Mouse (Mus musculus): ENCODE measurements around the gene Dgcr6. TPM values are rescaled to one million over a fixed set of nuclear protein-coding genes. Genes with fewer than 3 reads are reported as not detected.

Dgcr6 gene
- polyA plus RNA-seq, 1 experiment from 2014 or later, result 157 TPM

DNA sequence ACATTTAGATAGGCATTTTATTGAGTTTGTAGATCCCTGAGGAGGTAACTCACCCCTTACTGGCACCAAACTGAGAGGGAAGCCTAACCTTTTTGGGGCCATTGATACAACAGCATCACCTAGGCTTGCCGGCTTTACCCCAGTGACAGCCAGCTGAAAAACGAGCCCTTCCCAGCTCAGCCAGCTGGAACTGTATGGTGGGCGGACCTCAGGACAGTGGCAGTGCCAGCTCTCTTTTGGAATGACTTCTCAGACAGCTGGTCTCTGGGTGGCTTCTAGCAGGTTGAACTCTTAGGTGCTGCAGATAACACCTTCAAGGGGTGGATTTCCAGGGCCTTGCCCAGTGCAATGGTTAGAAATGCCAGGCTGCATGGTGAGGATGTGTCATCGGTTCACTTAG, 18.4 kb upstream of the Dgcr6 start:
- Histone ChIP-seq H3K4me2 (ENCODE audit: low read length) (no peak overlapping the region), H3K27me3 (ENCODE audit: control insufficient read depth, insufficient read depth, low read depth, low read length) (no peaks in the 10 kb centered on the region), H3K27ac (ENCODE audit: low read length) (no peak overlapping the region), H3K36me3 (ENCODE audit: control insufficient read depth, insufficient read depth, low read length) (no peaks in the 10 kb centered on the region), H3K4me3 (ENCODE audit: low read depth, low read length) (no peak overlapping the region), H3K4me1 (ENCODE audit: control insufficient read depth, insufficient read depth, low read length) (no peaks in the 10 kb centered on the region), H3K9ac (ENCODE audit: low read depth, low read length) (no peak overlapping the region), H3K9me3 (replicated peaks; ENCODE audit: control insufficient read depth, low read length, poor library complexity, severe bottlenecking) (no peaks in the 10 kb centered on the region)
- 77% methylated on average over 4 of the region's 4 CpGs for WGBS
- ATAC-seq, result no peak

DNA sequence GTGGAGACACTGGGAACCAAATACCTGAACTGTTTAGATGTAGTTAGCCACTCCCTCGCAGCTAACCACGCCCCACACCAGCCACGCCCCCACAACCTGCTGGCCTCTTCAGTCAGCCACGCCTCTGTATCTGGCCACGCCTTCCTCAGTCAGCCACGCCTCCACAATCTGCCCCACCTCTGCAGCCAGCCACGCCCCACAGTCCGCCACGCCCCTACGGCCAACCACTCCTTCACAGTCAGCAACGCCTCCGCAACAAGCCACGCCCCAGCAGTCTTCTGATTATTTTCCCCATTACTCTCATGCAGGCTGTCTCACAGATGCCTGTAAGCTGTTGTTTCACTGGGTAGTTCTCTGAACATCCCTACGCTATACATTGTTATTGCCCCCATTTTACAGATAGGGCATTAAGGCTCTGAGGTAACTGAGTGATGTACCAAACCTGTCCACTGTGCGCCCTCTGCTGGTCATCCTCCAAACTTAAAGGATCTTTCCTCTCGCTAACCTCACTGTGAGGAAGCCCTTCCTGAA, 16.2 kb upstream of the Dgcr6 start:
- no peak for ATAC-seq
- Histone ChIP-seq H3K27me3 (ENCODE audit: control insufficient read depth, insufficient read depth, low read depth, low read length) (no peaks in the 10 kb centered on the region), H3K4me1 (ENCODE audit: control insufficient read depth, insufficient read depth, low read length) (no peaks in the 10 kb centered on the region), H3K4me2 (ENCODE audit: low read length) (no peak overlapping the region), H3K36me3 (ENCODE audit: control insufficient read depth, insufficient read depth, low read length) (no peaks in the 10 kb centered on the region), H3K9ac (ENCODE audit: low read depth, low read length) (no peak overlapping the region), H3K4me3 (ENCODE audit: low read depth, low read length) (no peak overlapping the region), H3K9me3 (replicated peaks; ENCODE audit: control insufficient read depth, low read length, poor library complexity, severe bottlenecking) (no peaks in the 10 kb centered on the region), H3K27ac (ENCODE audit: low read length) (no peak overlapping the region)
- WGBS, result 15% methylated on average over 16 of the region's 16 CpGs

DNA sequence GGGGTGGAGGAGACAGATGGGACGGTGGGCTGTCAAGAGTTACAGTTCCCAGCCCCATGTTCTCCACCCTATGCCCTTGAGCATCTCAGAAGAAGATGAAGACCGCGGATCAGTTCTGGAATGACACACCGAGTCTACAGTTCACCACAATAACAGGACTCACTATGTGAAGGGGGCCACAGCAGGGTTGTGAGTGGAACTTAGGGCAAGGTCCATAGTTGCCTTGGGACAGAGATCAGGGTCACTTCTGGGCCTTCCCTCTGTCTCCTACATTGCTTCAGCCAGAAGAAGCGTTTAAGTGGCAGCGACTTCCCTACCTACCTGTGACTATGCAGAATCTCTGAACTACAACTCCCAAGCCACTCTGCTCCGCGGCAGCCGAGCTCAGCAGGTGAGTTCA, 15.6 kb upstream of the Dgcr6 start:
- Histone ChIP-seq H3K4me2 (ENCODE audit: low read length) (no peak overlapping the region), H3K4me1 (ENCODE audit: control insufficient read depth, insufficient read depth, low read length) (no peaks in the 10 kb centered on the region), H3K4me3 (ENCODE audit: low read depth, low read length) (no peak overlapping the region), H3K36me3 (ENCODE audit: control insufficient read depth, insufficient read depth, low read length) (no peaks in the 10 kb centered on the region), H3K9ac (ENCODE audit: low read depth, low read length) (no peak overlapping the region), H3K9me3 (replicated peaks; ENCODE audit: control insufficient read depth, low read length, poor library complexity, severe bottlenecking) (no peaks in the 10 kb centered on the region), H3K27ac (ENCODE audit: low read length) (no peak overlapping the region), H3K27me3 (ENCODE audit: control insufficient read depth, insufficient read depth, low read depth, low read length) (no peaks in the 10 kb centered on the region)
- WGBS, result 61% methylated on average over 9 of the region's 9 CpGs
- no peak for ATAC-seq

DNA sequence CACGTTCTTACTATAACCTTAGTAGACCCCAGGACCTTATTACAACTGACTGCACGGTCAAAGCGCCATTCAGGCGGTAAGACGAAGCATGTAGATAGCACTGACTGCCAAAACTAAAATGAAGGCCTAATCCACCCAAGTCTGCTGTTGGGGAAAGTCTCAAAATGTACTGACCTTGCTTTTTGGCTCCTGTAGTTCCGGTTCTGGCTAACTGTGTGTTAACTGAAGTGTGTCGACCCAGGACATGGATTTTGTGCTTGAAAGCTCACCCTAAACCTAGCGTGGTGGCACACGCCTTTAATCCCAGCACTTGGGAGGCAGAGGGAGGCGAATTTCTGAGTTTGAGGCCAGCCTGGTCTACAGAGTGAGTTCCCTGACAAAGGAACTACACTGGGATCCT, 7.7 kb upstream of the Dgcr6 start:
- Histone ChIP-seq H3K27me3 (ENCODE audit: control insufficient read depth, insufficient read depth, low read depth, low read length) (no peaks in the 10 kb centered on the region), H3K9me3 (replicated peaks; ENCODE audit: control insufficient read depth, low read length, poor library complexity, severe bottlenecking) (no peaks in the 10 kb centered on the region), H3K36me3 (ENCODE audit: control insufficient read depth, insufficient read depth, low read length) (no peaks in the 10 kb centered on the region), H3K4me2 (ENCODE audit: low read length) (no peak overlapping the region), H3K9ac (ENCODE audit: low read depth, low read length) (no peak overlapping the region), H3K27ac (ENCODE audit: low read length) (no peak overlapping the region), H3K4me1 (ENCODE audit: control insufficient read depth, insufficient read depth, low read length) (no peaks in the 10 kb centered on the region), H3K4me3 (ENCODE audit: low read depth, low read length) (no peak overlapping the region)
- 84% methylated on average over 10 of the region's 10 CpGs for WGBS
- no peak for ATAC-seq

DNA sequence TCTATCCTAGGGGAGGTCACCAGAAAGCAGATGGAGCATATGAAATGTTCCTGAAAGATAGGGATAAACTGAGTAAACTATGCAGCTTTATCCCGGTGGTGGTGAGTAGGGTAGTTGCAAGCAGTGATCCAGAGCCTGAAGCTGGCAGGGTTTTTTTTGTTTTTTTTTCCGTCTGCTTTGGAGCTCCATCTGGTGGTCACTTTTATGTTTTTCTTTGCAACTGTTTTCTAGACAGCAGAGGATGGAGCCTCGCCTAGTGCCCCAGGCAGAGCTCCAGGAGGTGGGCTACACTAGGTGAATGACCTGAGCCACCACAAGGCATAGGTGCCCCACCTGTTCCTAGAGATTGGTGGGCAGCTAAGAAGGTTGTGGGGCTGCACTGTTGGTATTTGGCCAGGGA, 5.0 kb upstream of the Dgcr6 start:
- Histone ChIP-seq H3K9me3 (replicated peaks; ENCODE audit: control insufficient read depth, low read length, poor library complexity, severe bottlenecking) (no peaks in the 10 kb centered on the region), H3K4me1 (ENCODE audit: control insufficient read depth, insufficient read depth, low read length) (peaks cover under 1% of the 10 kb centered on the region; the same call in 1 of the 2 replicates), H3K27me3 (ENCODE audit: control insufficient read depth, insufficient read depth, low read depth, low read length) (no peaks in the 10 kb centered on the region; the same call in 1 of the 2 replicates), H3K36me3 (ENCODE audit: control insufficient read depth, insufficient read depth, low read length) (no peaks in the 10 kb centered on the region), H3K4me2 (ENCODE audit: low read length) (no peak overlapping the region), H3K4me3 (ENCODE audit: low read depth, low read length) (no peak overlapping the region), H3K27ac (ENCODE audit: low read length) (no peak overlapping the region), H3K9ac (ENCODE audit: low read depth, low read length) (no peak overlapping the region)
- 0% methylated on average over 3 of the region's 3 CpGs for WGBS
- ATAC-seq, result peak; percentile 73

DNA sequence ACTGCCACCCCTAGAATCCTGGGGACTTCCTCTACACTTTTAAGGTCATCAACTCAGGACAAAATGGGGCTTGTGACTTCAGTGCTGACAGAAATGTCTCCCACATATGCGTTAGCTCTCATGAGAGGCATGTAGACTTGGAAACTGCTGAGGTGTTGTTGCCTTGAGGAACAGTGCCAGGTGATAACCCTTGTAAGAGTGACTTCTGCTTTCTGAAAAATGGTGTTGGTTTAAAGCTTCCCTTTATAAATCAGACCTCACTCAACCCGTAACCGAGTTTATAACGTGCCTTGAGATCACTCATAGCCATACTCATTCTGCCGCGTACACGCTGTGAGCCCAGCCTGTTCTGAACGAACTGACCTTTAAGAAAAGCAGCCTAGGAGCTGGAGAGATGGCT, 4.6 kb upstream of the Dgcr6 start:
- H3K9ac ChIP-seq (ENCODE audit: low read depth, low read length), result no peak overlapping the region
- no peak overlapping the region for H3K27ac ChIP-seq (ENCODE audit: low read length)
- no peak for ATAC-seq
- H3K9me3 ChIP-seq (replicated peaks; ENCODE audit: control insufficient read depth, low read length, poor library complexity, severe bottlenecking), result no peaks in the 10 kb centered on the region
- WGBS, result 76% methylated on average over 8 of the region's 8 CpGs
- H3K4me1 ChIP-seq (ENCODE audit: control insufficient read depth, insufficient read depth, low read length), result peaks cover 4% of the 10 kb centered on the region
- H3K4me2 ChIP-seq (ENCODE audit: low read length), result no peak overlapping the region
- no peak overlapping the region for H3K4me3 ChIP-seq (ENCODE audit: low read depth, low read length)
- H3K36me3 ChIP-seq (ENCODE audit: control insufficient read depth, insufficient read depth, low read length), result no peaks in the 10 kb centered on the region
- no peaks in the 10 kb centered on the region; the same call in 1 of the 2 replicates for H3K27me3 ChIP-seq (ENCODE audit: control insufficient read depth, insufficient read depth, low read depth, low read length)

DNA sequence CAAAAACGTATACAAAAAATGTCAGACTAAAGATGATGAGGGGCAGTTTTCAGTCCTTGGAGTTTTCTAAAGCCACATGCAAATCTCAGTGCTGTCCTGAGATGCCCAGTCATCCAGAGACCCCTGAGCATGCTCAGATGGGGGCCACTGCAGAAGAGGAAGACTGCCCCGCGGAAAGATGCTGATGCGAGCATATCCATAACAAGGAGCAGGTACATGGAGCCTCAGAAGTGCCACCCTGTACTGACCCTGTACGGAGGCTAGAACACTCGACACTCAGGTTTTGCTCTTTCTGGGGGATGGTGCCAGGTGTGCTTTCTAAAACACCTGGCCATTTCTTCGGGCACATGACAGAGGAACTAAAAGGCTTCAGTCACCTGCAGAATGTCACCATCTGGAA, 338 bp upstream of the Dgcr6 start:
- H3K4me1 ChIP-seq (ENCODE audit: control insufficient read depth, insufficient read depth, low read length), result peaks cover 4% of the 10 kb centered on the region
- H3K9ac ChIP-seq (ENCODE audit: low read depth, low read length), result no peak overlapping the region; the same call in 1 of the 2 replicates
- no peaks in the 10 kb centered on the region for H3K36me3 ChIP-seq (ENCODE audit: control insufficient read depth, insufficient read depth, low read length)
- no peaks in the 10 kb centered on the region for H3K9me3 ChIP-seq (replicated peaks; ENCODE audit: control insufficient read depth, low read length, poor library complexity, severe bottlenecking)
- H3K27me3 ChIP-seq (ENCODE audit: control insufficient read depth, insufficient read depth, low read depth, low read length), result no peaks in the 10 kb centered on the region; the same call in 1 of the 2 replicates
- 57% methylated on average over 7 of the region's 7 CpGs for WGBS
- no peak overlapping the region for H3K4me2 ChIP-seq (ENCODE audit: low read length)
- no peak overlapping the region for H3K4me3 ChIP-seq (ENCODE audit: low read depth, low read length)
- H3K27ac ChIP-seq (ENCODE audit: low read length), result no peak overlapping the region
- peak; percentile 41; the same call in 1 of the 2 replicates for ATAC-seq

DNA sequence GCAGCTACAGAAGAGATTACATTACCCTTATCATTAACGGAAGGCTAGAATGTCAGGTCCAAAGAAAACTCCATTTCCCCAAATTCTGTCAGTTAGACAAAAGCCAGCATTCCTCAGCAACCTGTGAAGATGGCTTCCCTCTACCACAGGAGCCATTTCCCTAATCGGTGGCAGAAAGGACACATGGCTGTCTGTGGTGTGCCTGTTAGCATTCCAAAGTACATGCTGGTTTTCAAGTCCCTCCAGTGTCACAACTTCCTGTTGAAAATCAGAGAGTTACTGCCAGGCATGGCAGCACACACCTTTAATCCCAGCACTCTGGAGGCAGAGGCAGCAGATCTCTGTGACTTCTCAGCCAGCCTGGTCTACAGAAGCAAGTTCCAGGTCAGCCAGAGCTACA, 3.6 kb downstream of the Dgcr6 start:
- Histone ChIP-seq H3K9me3 (replicated peaks; ENCODE audit: control insufficient read depth, low read length, poor library complexity, severe bottlenecking) (no peaks in the 10 kb centered on the region), H3K27ac (ENCODE audit: low read length) (no peak overlapping the region), H3K4me3 (ENCODE audit: low read depth, low read length) (no peak overlapping the region), H3K4me1 (ENCODE audit: control insufficient read depth, insufficient read depth, low read length) (peaks cover 4% of the 10 kb centered on the region), H3K4me2 (ENCODE audit: low read length) (no peak overlapping the region), H3K27me3 (ENCODE audit: control insufficient read depth, insufficient read depth, low read depth, low read length) (no peaks in the 10 kb centered on the region; the same call in 1 of the 2 replicates), H3K36me3 (ENCODE audit: control insufficient read depth, insufficient read depth, low read length) (no peaks in the 10 kb centered on the region), H3K9ac (ENCODE audit: low read depth, low read length) (no peak overlapping the region)
- no peak for ATAC-seq
- 74% methylated on average over 2 of the region's 2 CpGs for WGBS

DNA sequence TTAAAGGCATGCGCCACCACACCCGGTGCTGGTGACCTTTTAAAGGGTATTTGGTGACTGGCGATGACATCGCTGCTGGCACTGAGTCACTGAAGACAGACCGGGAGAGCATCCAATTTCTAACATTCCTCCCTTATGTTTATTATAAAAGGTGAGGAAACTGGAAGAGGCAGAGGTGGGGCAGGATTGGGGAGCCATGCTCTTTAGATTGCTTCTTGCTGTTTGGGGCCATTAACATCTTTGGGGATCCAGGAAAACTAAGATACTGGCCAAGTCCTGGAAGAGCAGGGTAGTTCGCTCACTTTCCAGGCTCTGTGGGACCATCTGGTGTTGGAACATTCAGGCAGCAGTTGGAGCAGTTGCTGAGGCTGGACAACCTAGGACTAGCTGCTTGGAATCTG, 5.7 kb downstream of the Dgcr6 start:
- WGBS, result 91% methylated on average over 6 of the region's 6 CpGs
- Histone ChIP-seq H3K9me3 (replicated peaks; ENCODE audit: control insufficient read depth, low read length, poor library complexity, severe bottlenecking) (no peaks in the 10 kb centered on the region), H3K9ac (ENCODE audit: low read depth, low read length) (no peak overlapping the region), H3K4me3 (ENCODE audit: low read depth, low read length) (no peak overlapping the region), H3K27ac (ENCODE audit: low read length) (no peak overlapping the region), H3K4me1 (ENCODE audit: control insufficient read depth, insufficient read depth, low read length) (no peaks in the 10 kb centered on the region), H3K4me2 (ENCODE audit: low read length) (no peak overlapping the region), H3K36me3 (ENCODE audit: control insufficient read depth, insufficient read depth, low read length) (no peaks in the 10 kb centered on the region), H3K27me3 (ENCODE audit: control insufficient read depth, insufficient read depth, low read depth, low read length) (no peaks in the 10 kb centered on the region; the same call in 1 of the 2 replicates)
- ATAC-seq, result no peak

Measured in midbrain, embryonic 16.5 days (tissue).